Mouse (Mus musculus): Measurements from ENCODE around the gene Rflna. TPM values are rescaled to one million over a fixed set of nuclear protein-coding genes. Genes with fewer than 3 reads are reported as not detected.

Rflna gene
- polyA plus RNA-seq, 1 experiment from 2014 or later, result 11.8 TPM

DNA sequence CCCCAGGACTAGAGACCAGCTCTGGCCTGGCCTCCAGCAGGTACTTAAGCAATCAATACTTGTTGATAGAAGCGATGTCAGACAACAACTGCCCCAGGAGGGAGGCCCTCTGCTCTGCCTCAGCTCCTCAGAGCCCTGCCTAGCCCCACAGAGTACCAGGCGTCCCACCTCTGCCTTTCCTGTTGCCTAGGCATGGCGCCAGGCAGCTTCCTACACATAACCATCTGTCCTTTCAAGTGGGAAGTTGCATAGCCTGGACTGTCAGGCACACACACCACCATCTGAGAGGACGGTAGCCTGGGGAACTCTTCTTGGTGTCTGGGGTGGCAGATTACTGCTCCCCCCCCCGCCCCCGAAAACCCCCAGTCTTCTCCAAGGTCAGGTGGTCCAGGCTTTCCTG is 6.2 kb upstream of the Rflna start:
- Histone ChIP-seq H3K27ac (replicated peaks; ENCODE audit: low read depth, low read length) (0 out of 2 replicates have a peak overlapping the region, but pooled peaks have one; percentile 73), H3K9me3 (ENCODE audit: control insufficient read depth, low read length) (no peaks in the 10 kb centered on the region), H3K27me3 (ENCODE audit: control insufficient read depth, insufficient read depth, low read length) (no peaks in the 10 kb centered on the region), H3K4me1 (ENCODE audit: control insufficient read depth, insufficient read depth, low read length) (peaks cover 18% of the 10 kb centered on the region; the same call in 1 of the 2 replicates), H3K4me2 (ENCODE audit: low read depth, severe bottlenecking) (no peak overlapping the region), H3K36me3 (ENCODE audit: control insufficient read depth, insufficient read depth, low read length) (no peaks in the 10 kb centered on the region), H3K4me3 (ENCODE audit: low read depth, low read length) (no peak overlapping the region), H3K9ac (ENCODE audit: low read length) (no peak overlapping the region)
- WGBS, result 74% methylated on average over 6 of the region's 6 CpGs
- no peak for ATAC-seq (ENCODE audit: insufficient number of reproducible peaks, low FRiP score, low TSS enrichment, low read depth)
- no peak for DNase-seq (ENCODE audit: low spot score)

DNA sequence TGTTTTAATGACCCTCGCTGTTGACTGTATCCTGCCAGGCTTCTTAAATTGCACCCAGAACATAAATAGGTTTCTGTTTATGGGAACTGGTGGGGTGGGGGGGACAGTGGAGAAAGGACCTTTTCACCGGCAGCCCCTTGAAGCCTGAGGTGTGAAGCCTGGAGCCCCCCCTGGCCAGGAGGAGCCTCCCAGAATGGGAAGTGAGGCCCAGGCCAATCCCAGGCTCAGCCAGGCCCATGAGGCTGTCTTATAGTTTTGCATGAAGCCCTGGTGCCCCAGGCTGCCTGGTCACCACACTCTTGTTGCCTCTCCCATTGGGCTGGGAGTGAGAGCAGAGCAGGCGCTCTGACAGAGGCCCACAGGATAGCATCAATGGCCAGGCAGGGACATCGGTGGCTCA is 5.1 kb upstream of the Rflna start:
- Histone ChIP-seq H3K27me3 (ENCODE audit: control insufficient read depth, insufficient read depth, low read length) (peaks cover 3% of the 10 kb centered on the region; the same call in 1 of the 2 replicates), H3K9ac (ENCODE audit: low read length) (no peak overlapping the region), H3K27ac (replicated peaks; ENCODE audit: low read depth, low read length) (peak overlapping the region; percentile 62; the same call in 1 of the 2 replicates), H3K9me3 (ENCODE audit: control insufficient read depth, low read length) (no peaks in the 10 kb centered on the region), H3K4me3 (ENCODE audit: low read depth, low read length) (no peak overlapping the region), H3K4me1 (ENCODE audit: control insufficient read depth, insufficient read depth, low read length) (peaks cover 21% of the 10 kb centered on the region), H3K4me2 (ENCODE audit: low read depth, severe bottlenecking) (no peak overlapping the region), H3K36me3 (ENCODE audit: control insufficient read depth, insufficient read depth, low read length) (no peaks in the 10 kb centered on the region)
- peak; percentile 61 for DNase-seq (ENCODE audit: low spot score)
- ATAC-seq (ENCODE audit: insufficient number of reproducible peaks, low FRiP score, low TSS enrichment, low read depth), result peak; percentile 49
- 40% methylated on average over 4 of the region's 4 CpGs for WGBS

DNA sequence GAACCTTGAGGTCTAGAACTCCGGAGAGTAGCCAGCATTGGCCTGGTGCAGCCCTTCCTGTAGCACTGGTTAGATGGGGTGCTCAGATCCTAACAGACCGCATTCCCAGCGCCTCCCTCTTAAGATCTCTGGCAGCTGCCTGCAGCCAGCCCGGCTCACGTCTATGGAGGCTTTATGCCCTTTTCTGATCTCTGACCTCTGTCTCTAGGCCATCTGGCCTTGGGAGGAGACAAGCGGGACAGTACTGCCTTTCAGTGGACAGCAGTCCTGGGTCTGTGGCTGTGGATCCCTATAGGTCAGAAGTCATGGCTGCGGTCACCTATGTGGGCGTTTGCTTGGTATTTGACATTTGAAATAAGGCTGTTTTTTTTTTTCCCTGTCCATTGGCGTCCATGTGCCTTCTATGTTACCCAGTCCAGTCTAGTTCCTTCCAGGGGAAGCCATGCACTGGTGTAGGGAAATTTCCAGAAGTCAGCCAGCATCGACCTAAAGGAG is 2.2 kb upstream of the Rflna start:
- no peaks in the 10 kb centered on the region for H3K9me3 ChIP-seq (ENCODE audit: control insufficient read depth, low read length)
- H3K4me3 ChIP-seq (ENCODE audit: low read depth, low read length), result no peak overlapping the region
- H3K27ac ChIP-seq (replicated peaks; ENCODE audit: low read depth, low read length), result no peak overlapping the region
- H3K36me3 ChIP-seq (ENCODE audit: control insufficient read depth, insufficient read depth, low read length), result no peaks in the 10 kb centered on the region
- peaks cover 15% of the 10 kb centered on the region; the same call in 1 of the 2 replicates for H3K27me3 ChIP-seq (ENCODE audit: control insufficient read depth, insufficient read depth, low read length)
- no peak overlapping the region for H3K4me2 ChIP-seq (ENCODE audit: low read depth, severe bottlenecking)
- ATAC-seq (ENCODE audit: insufficient number of reproducible peaks, low FRiP score, low TSS enrichment, low read depth) (no peak), DNase-seq (ENCODE audit: low spot score) (no peak)
- WGBS, result 60% methylated on average over 10 of the region's 10 CpGs
- H3K4me1 ChIP-seq (ENCODE audit: control insufficient read depth, insufficient read depth, low read length), result peaks cover 27% of the 10 kb centered on the region
- H3K9ac ChIP-seq (ENCODE audit: low read length), result no peak overlapping the region

DNA sequence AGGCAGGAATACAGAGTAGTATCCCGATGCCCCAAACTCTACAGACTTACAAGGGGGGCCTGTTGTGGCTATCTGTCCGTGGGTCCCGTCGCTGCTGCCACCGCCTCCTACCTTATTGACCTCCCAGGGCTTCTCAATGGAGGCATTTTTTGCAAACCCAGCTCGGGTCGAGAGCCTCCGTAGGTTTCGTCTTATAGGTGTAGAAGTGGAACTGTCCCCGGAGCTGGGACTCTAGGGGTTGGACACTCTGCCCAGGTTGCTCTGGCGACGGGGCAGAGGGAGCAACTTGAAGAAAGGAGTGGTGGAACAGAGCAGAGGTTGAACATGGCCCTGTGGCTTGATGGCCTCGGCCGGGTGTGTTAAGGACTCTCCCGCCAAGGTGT is 843 bp downstream of the Rflna start:
- Histone ChIP-seq H3K4me3 (ENCODE audit: low read depth, low read length) (peak overlapping the region; percentile 41), H3K4me2 (ENCODE audit: low read depth, severe bottlenecking) (peak overlapping the region; percentile 71), H3K9ac (ENCODE audit: low read length) (peak overlapping the region; percentile 41), H3K27ac (replicated peaks; ENCODE audit: low read depth, low read length) (no peak overlapping the region), H3K9me3 (ENCODE audit: control insufficient read depth, low read length) (no peaks in the 10 kb centered on the region), H3K27me3 (ENCODE audit: control insufficient read depth, insufficient read depth, low read length) (peaks cover 15% of the 10 kb centered on the region; the same call in 1 of the 2 replicates), H3K4me1 (ENCODE audit: control insufficient read depth, insufficient read depth, low read length) (peaks cover 29% of the 10 kb centered on the region), H3K36me3 (ENCODE audit: control insufficient read depth, insufficient read depth, low read length) (no peaks in the 10 kb centered on the region)
- WGBS, result 19% methylated on average over 15 of the region's 15 CpGs
- ATAC-seq (ENCODE audit: insufficient number of reproducible peaks, low FRiP score, low TSS enrichment, low read depth) (no peak), DNase-seq (ENCODE audit: low spot score) (no peak)

DNA sequence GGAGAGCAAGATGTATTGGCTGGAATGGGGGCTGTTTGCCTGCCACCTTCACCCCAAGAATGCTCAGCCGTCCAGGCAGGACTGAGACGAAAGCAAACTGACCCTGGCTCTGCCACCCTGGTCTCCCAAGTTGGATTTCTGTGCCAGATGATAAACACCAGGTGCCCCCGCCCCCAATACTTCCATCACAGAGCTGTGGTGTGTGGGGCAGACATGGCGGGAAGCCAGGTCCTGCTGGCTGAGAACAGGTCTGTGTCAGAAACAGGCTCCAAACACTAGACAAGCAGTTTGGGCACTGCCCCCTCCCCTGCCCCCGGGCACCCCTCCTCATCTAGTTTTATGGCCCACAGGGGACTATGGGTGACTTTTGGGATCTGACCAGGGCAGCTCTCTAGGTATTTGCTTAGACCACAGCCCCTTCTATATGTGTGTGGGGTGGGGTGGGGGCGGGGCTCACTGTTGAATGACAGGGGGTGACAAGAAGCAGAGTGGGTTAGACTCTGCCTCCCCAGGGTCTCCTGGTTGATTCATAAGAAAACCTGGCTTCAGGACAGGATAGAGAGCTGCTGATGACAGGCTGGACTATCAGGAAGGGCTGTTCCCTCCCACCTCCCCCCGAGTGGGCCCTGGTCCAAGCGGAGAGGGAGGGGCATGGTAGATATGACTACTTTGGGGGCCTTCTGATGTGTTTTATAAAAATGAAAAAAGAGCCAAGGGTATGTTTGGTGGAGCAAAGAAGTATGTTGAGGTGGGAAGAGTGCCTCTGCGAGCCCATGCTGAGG is 3.0 kb downstream of the Rflna start:
- no peaks in the 10 kb centered on the region for H3K9me3 ChIP-seq (ENCODE audit: control insufficient read depth, low read length)
- peaks cover 16% of the 10 kb centered on the region for H3K4me1 ChIP-seq (ENCODE audit: control insufficient read depth, insufficient read depth, low read length)
- H3K27me3 ChIP-seq (ENCODE audit: control insufficient read depth, insufficient read depth, low read length), result peaks cover 15% of the 10 kb centered on the region; the same call in 1 of the 2 replicates
- H3K27ac ChIP-seq (replicated peaks; ENCODE audit: low read depth, low read length), result no peak overlapping the region
- DNase-seq (ENCODE audit: low spot score), result no peak
- ATAC-seq (ENCODE audit: insufficient number of reproducible peaks, low FRiP score, low TSS enrichment, low read depth), result no peak
- no peaks in the 10 kb centered on the region; the same call in 1 of the 2 replicates for H3K36me3 ChIP-seq (ENCODE audit: control insufficient read depth, insufficient read depth, low read length)
- no peak overlapping the region for H3K4me2 ChIP-seq (ENCODE audit: low read depth, severe bottlenecking)
- H3K4me3 ChIP-seq (ENCODE audit: low read depth, low read length), result no peak overlapping the region
- H3K9ac ChIP-seq (ENCODE audit: low read length), result no peak overlapping the region
- 68% methylated on average over 9 of the region's 9 CpGs for WGBS

DNA sequence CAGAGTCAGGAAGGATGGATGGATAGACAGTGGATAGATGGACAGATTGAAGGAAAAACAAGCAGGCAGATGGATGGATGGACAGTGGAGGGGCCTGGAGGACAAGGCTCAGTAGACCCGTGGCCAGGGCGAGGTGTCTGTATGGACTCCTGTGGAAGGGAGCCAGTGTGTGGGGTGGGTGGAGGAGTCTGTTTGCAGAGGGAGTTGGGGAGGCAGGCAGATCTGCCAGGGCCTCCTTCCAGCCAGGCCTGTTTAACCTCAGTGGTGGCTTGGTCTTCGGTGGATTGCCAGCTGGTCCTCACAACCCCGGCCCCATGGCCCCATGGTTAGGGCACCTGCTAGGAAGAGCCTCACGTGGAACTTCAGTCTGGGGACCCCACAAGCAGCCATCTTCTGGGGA is 3.9 kb downstream of the Rflna start:
- H3K27me3 ChIP-seq (ENCODE audit: control insufficient read depth, insufficient read depth, low read length), result peaks cover 15% of the 10 kb centered on the region; the same call in 1 of the 2 replicates
- no peaks in the 10 kb centered on the region for H3K9me3 ChIP-seq (ENCODE audit: control insufficient read depth, low read length)
- H3K36me3 ChIP-seq (ENCODE audit: control insufficient read depth, insufficient read depth, low read length), result no peaks in the 10 kb centered on the region; the same call in 1 of the 2 replicates
- H3K4me1 ChIP-seq (ENCODE audit: control insufficient read depth, insufficient read depth, low read length), result peaks cover 16% of the 10 kb centered on the region
- ATAC-seq (ENCODE audit: insufficient number of reproducible peaks, low FRiP score, low TSS enrichment, low read depth), result no peak
- 88% methylated on average over 5 of the region's 5 CpGs for WGBS
- DNase-seq (ENCODE audit: low spot score), result no peak
- no peak overlapping the region for H3K27ac ChIP-seq (replicated peaks; ENCODE audit: low read depth, low read length)
- no peak overlapping the region for H3K4me3 ChIP-seq (ENCODE audit: low read depth, low read length)
- no peak overlapping the region for H3K9ac ChIP-seq (ENCODE audit: low read length)
- no peak overlapping the region for H3K4me2 ChIP-seq (ENCODE audit: low read depth, severe bottlenecking)

- no peak for ATAC-seq (ENCODE audit: insufficient number of reproducible peaks, low FRiP score, low TSS enrichment, low read depth)
- H3K9ac ChIP-seq (ENCODE audit: low read length), result no peak overlapping the region
- H3K27me3 ChIP-seq (ENCODE audit: control insufficient read depth, insufficient read depth, low read length), result no peaks in the 10 kb centered on the region
- no peak overlapping the region for H3K4me2 ChIP-seq (ENCODE audit: low read depth, severe bottlenecking)
- H3K36me3 ChIP-seq (ENCODE audit: control insufficient read depth, insufficient read depth, low read length), result peaks cover 5% of the 10 kb centered on the region; the same call in 1 of the 2 replicates
- no peak overlapping the region for H3K4me3 ChIP-seq (ENCODE audit: low read depth, low read length)
- peaks cover 5% of the 10 kb centered on the region; the same call in 1 of the 2 replicates for H3K4me1 ChIP-seq (ENCODE audit: control insufficient read depth, insufficient read depth, low read length)
- no peak for DNase-seq (ENCODE audit: low spot score)
- no peaks in the 10 kb centered on the region for H3K9me3 ChIP-seq (ENCODE audit: control insufficient read depth, low read length)
- no peak overlapping the region for H3K27ac ChIP-seq (replicated peaks; ENCODE audit: low read depth, low read length)
- WGBS, result 95% methylated on average over 24 of the region's 24 CpGs
These were observed 8.1 kb downstream of the Rflna start for GRCm38 (mm10) chr5:125011166-125011565.

GRCm38 (mm10) chr5:125011628-125012027 is 8.6 kb downstream of the Rflna start:
- WGBS, result 93% methylated on average over 8 of the region's 8 CpGs
- Histone ChIP-seq H3K4me1 (ENCODE audit: control insufficient read depth, insufficient read depth, low read length) (peaks cover under 1% of the 10 kb centered on the region; the same call in 1 of the 2 replicates), H3K36me3 (ENCODE audit: control insufficient read depth, insufficient read depth, low read length) (peaks cover 6% of the 10 kb centered on the region; the same call in 1 of the 2 replicates), H3K4me3 (ENCODE audit: low read depth, low read length) (no peak overlapping the region), H3K4me2 (ENCODE audit: low read depth, severe bottlenecking) (no peak overlapping the region), H3K27ac (replicated peaks; ENCODE audit: low read depth, low read length) (no peak overlapping the region), H3K9me3 (ENCODE audit: control insufficient read depth, low read length) (no peaks in the 10 kb centered on the region), H3K27me3 (ENCODE audit: control insufficient read depth, insufficient read depth, low read length) (no peaks in the 10 kb centered on the region), H3K9ac (ENCODE audit: low read length) (no peak overlapping the region)
- ATAC-seq (ENCODE audit: insufficient number of reproducible peaks, low FRiP score, low TSS enrichment, low read depth) (no peak), DNase-seq (ENCODE audit: low spot score) (no peak)

Measured in limb, embryonic 11.5 days (tissue).